Mouse (Mus musculus) CD4-positive naive resting alpha-beta T cell, adult 57 days (primary cell): ENCODE data around the gene Olfr1431. TPM values are rescaled to one million over a fixed set of nuclear protein-coding genes. Genes with fewer than 3 reads are reported as not detected.

Experiments used
- total RNA-seq: library from RNA; stranded (reverse); gene quantifications from one replicate; pipeline ENCODE4 v1.2.4, GENCODE M21; 2023

The Olfr1431 gene
- not detected for total RNA-seq

GRCm38 (mm10) chr19:12200334-12200733 lies at the start of gene Olfr1431:
Gene Olfr1431 (plus strand): TSS chr19:12200634.

DNA sequence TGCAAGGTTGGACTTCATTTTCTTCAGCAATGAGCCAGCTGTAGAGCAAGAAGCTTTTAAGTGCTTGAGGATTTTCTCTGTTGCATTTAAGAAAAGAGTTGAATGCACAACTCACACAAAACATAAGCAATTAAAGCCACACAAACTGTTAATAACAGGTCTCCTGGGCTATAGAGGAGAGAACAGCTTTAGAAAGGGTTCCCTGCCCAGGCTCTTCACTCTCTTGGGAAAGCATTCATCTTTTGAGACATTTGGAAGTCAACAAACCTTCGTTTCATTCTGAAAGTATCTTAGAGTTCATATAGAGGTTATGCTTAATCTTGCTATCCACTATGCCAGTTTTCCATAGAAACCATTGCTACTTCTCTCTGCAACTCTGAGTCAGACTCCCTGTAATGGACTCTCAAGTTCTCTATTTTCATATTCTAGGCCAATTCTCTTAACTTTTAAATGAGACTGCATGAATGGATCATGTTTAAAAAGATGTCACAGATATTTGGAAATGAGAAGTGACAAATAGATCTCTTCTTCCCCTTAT lies 30.3 kb upstream of the Olfr1431 start, which contains the start of gene Olfr1555-ps1:
Olfr1555-ps1 (minus strand) TSS at position 51 of the 538 bp plus-strand sequence.

DNA sequence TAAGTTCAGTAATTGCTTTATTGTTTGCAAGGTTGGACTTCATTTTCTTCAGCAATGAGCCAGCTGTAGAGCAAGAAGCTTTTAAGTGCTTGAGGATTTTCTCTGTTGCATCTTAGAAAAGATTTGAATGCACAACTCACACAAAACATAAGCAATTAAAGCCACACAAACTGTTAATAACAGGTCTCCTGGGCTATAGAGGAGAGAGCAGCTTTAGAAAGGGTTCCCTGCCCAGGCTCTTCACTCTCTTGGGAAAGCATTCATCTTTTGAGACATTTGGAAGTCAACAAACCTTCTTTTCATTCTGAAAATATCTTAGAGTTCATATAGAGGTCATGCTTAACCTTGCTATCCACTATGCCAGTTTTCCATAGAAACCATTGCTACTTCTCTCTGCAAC lies 32.1 kb downstream of the Olfr1431 start, which contains the start of gene Olfr1432:
Olfr1432 (minus strand) TSS at position 101 of the 400 bp plus-strand sequence.

DNA sequence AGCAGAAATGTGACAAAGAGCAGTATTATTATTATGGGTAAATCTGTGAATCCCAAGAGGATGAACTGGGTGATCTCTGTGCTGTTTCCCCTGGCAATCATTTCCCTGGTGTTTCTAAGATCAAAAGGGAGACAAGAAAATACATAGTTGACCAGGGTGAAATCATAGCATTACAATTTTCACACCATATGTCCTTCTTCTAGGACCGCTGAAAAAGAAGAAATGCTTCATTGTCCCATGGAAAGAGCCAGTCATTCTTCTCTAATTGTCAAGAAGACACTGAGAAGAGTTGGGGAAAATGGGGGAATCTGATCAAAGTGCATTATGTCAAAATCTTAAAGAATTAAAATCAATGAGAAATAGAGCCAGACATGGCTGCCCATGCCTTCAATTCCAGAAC lies 41.1 kb downstream of the Olfr1431 start, which contains the start of gene Olfr262:
Olfr262 (minus strand) TSS at position 101 of the 400 bp plus-strand sequence.

DNA sequence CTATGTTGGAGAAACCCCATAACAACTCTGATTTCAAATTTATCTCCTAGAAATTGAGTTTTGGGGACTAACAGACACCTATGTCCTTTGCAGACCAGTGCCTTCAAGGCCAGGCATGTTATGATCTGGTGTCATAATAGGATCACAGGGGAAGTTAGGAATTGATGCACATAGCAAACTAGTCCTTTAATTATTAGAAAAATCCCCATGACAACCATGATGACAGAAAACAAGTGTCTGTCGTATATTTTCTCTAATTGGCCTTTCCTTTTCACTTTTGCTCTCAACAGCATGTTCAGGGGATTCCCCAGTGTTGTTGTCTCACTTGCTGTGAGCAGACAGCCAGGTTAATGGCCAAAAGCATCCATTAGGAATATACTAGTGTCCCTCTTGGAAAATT lies 60.3 kb downstream of the Olfr1431 start, which contains the start of gene Olfr235:
Olfr235 (plus strand) TSS at position 301 of the 400 bp plus-strand sequence.

Other genes starting within 250 kb of the Olfr1431 start
- 44.4 TPM for gene Osbp, start 234.7 kb upstream of the Olfr1431 start, total RNA-seq
- gene Olfr1423, start 159.3 kb upstream of the Olfr1431 start, total RNA-seq, result not detected
- gene Olfr1424, start 138.0 kb upstream of the Olfr1431 start, total RNA-seq, result not detected
- not detected for gene Olfr1425, start 122.9 kb upstream of the Olfr1431 start, total RNA-seq
- not detected for gene Olfr1426, start 108.6 kb upstream of the Olfr1431 start, total RNA-seq
- not detected for gene Olfr1427, start 97.3 kb upstream of the Olfr1431 start, total RNA-seq
- gene Olfr1428, start 84.7 kb upstream of the Olfr1431 start, total RNA-seq, result not detected
- gene Olfr76, start 77.4 kb upstream of the Olfr1431 start, total RNA-seq, result not detected
- not detected for gene Olfr1555-ps1, start 30.5 kb upstream of the Olfr1431 start, total RNA-seq
- gene Olfr1432, start 32.0 kb downstream of the Olfr1431 start, total RNA-seq, result not detected
- gene Olfr262, start 41.0 kb downstream of the Olfr1431 start, total RNA-seq, result not detected
- gene Olfr235, start 60.4 kb downstream of the Olfr1431 start, total RNA-seq, result not detected
- not detected for gene Olfr1434, start 79.2 kb downstream of the Olfr1431 start, total RNA-seq
- not detected for gene Olfr1436, start 98.5 kb downstream of the Olfr1431 start, total RNA-seq
- not detected for gene Olfr1437, start 124.5 kb downstream of the Olfr1431 start, total RNA-seq
- not detected for gene Olfr1438-ps1, start 135.3 kb downstream of the Olfr1431 start, total RNA-seq
- gene Olfr1440, start 186.6 kb downstream of the Olfr1431 start, total RNA-seq, result not detected
- gene Olfr1441, start 216.8 kb downstream of the Olfr1431 start, total RNA-seq, result not detected
- not detected for gene Pfpl, start 227.3 kb downstream of the Olfr1431 start, total RNA-seq